ENCODE assay signal across 18 mouse cellular contexts in the genomic region with DNA sequence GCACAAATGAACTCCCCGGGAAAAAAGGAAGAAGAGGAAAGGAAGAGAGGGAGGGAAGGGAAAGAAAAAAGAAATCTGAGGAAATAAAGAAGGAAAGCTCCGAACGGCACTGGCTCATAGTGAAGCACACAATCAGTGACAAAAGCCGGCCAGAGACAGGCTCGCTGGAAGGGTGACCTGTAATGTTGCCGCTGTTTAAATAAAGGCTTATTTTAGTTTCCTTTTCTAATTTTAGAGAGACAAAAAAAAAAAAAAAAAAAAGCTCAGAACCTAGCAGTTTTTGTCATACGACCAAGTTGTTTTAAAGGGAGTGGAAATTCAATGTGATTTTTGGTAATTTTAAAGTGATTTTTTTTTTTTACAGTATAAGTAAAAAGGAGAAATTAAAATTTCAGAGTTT.
A peak's percentile ranks its signal among the peaks of the same experiment; 100 is the strongest.
DNase-seq lines count a peak whose midpoint lies in the region; ATAC-seq and TF ChIP-seq lines count a peak whose summit lies in the region.
"Had no signal": no experiment of that assay in that cellular context is flagged by ENCODE, and none has a peak within 500 bp of the region (broad histone marks: within the 10 kb centered on the region; RNA-seq: fewer than 3 reads in every experiment).

No protein-coding gene starts in this region.

- H3K4me2 ChIP-seq in heart, embryonic 11.5 days, result no peak overlapping the region
- H3K4me2 ChIP-seq in intestine, embryonic 16.5 days (ENCODE audit: low read depth, low read length), result peak overlapping the region; percentile 20; the same call in 1 of the 2 replicates
- no peak overlapping the region for H3K4me2 ChIP-seq in intestine, postnatal 0 days (replicated peaks; ENCODE audit: low read depth)
- no peak overlapping the region for H3K4me2 ChIP-seq in midbrain, postnatal 0 days (ENCODE audit: low read depth, low read length, poor library complexity, severe bottlenecking)
- H3K4me2 ChIP-seq: hindbrain, embryonic 12.5 days had no signal

- H3K27me3 ChIP-seq in heart, adult 2 months (ENCODE audit: control insufficient read depth, insufficient read depth, low read length), result no peaks in the 10 kb centered on the region
- H3K27me3 ChIP-seq in heart, embryonic 11.5 days (ENCODE audit: control insufficient read depth, insufficient read depth, low read length), result no peaks in the 10 kb centered on the region
- H3K27me3 ChIP-seq in intestine, embryonic 16.5 days (replicated peaks; ENCODE audit: control insufficient read depth, insufficient read depth, low read length), result no peaks in the 10 kb centered on the region
- no peaks in the 10 kb centered on the region for H3K27me3 ChIP-seq in intestine, postnatal 0 days (replicated peaks; ENCODE audit: control insufficient read depth, insufficient read depth, low read length)
- no peaks in the 10 kb centered on the region for H3K27me3 ChIP-seq in cerebellum, adult 2 months (ENCODE audit: control insufficient read depth, insufficient read depth, low read length)
- H3K27me3 ChIP-seq in midbrain, postnatal 0 days (ENCODE audit: insufficient read depth, low read length), result no peaks in the 10 kb centered on the region
- H3K27me3 ChIP-seq: hindbrain, embryonic 12.5 days; stomach, embryonic 15.5 days had no signal

- H3K4me1 ChIP-seq in heart, adult 2 months (ENCODE audit: control insufficient read depth, insufficient read depth, low read length), result peaks cover 3% of the 10 kb centered on the region
- H3K4me1 ChIP-seq in heart, embryonic 11.5 days (ENCODE audit: control insufficient read depth, insufficient read depth, low read length), result no peaks in the 10 kb centered on the region
- peaks cover 4% of the 10 kb centered on the region for H3K4me1 ChIP-seq in intestine, embryonic 16.5 days (ENCODE audit: control insufficient read depth, insufficient read depth, low read length)
- H3K4me1 ChIP-seq in intestine, postnatal 0 days (replicated peaks; ENCODE audit: control insufficient read depth, insufficient read depth, low read length), result no peaks in the 10 kb centered on the region
- no peaks in the 10 kb centered on the region for H3K4me1 ChIP-seq in brown adipose tissue, adult 24 weeks (ENCODE audit: control insufficient read depth, insufficient read depth, insufficient read length, low read length)
- H3K4me1 ChIP-seq in cerebellum, adult 2 months (ENCODE audit: control insufficient read depth, insufficient read depth, low read length), result peaks cover 4% of the 10 kb centered on the region; the same call in 1 of the 2 replicates
- H3K4me1 ChIP-seq in midbrain, postnatal 0 days (ENCODE audit: insufficient read depth, low read length), result no peaks in the 10 kb centered on the region
- H3K4me1 ChIP-seq: hindbrain, embryonic 12.5 days; stomach, embryonic 15.5 days had no signal

- peak overlapping the region; percentile 62; the same call in 1 of the 2 replicates for H3K9ac ChIP-seq in heart, adult 2 months (ENCODE audit: low read depth, low read length)
- H3K9ac ChIP-seq in heart, embryonic 11.5 days (ENCODE audit: low read depth, low read length), result no peak overlapping the region
- H3K9ac ChIP-seq in intestine, embryonic 16.5 days (ENCODE audit: low read depth, low read length), result no peak overlapping the region
- H3K9ac ChIP-seq in intestine, postnatal 0 days (ENCODE audit: low read depth, low read length), result no peak overlapping the region
- no peak overlapping the region for H3K9ac ChIP-seq in midbrain, postnatal 0 days (replicated peaks; ENCODE audit: low read length, poor library complexity, severe bottlenecking)
- H3K9ac ChIP-seq: hindbrain, embryonic 12.5 days; liver, embryonic 14.5 days; stomach, embryonic 15.5 days had no signal

- H3K79me2 ChIP-seq in heart, adult 2 months (replicated peaks; ENCODE audit: control insufficient read depth, insufficient read depth, low read length), result no peaks in the 10 kb centered on the region

- H3K9me3 ChIP-seq in heart, embryonic 11.5 days (replicated peaks; ENCODE audit: control insufficient read depth, low read length), result no peaks in the 10 kb centered on the region
- H3K9me3 ChIP-seq in intestine, embryonic 16.5 days (ENCODE audit: control insufficient read depth, low read length), result no peaks in the 10 kb centered on the region
- H3K9me3 ChIP-seq in intestine, postnatal 0 days (ENCODE audit: control insufficient read depth), result no peaks in the 10 kb centered on the region
- H3K9me3 ChIP-seq in midbrain, postnatal 0 days (ENCODE audit: low read length), result no peaks in the 10 kb centered on the region
- H3K9me3 ChIP-seq: hindbrain, embryonic 12.5 days; stomach, embryonic 15.5 days had no signal

- intact Hi-C loops in heart, adult 2 months (cut with DNase I), result loop anchor here (5.0 kb wide), 1 partner anchor 51 kb away; no protein-coding TSS in a partner anchor

- H3K36me3 ChIP-seq in heart, adult 2 months (ENCODE audit: control insufficient read depth, insufficient read depth, low read length), result peaks cover 3% of the 10 kb centered on the region; the same call in 1 of the 2 replicates
- no peaks in the 10 kb centered on the region for H3K36me3 ChIP-seq in heart, embryonic 11.5 days (ENCODE audit: control insufficient read depth, insufficient read depth, low read length)
- no peaks in the 10 kb centered on the region for H3K36me3 ChIP-seq in intestine, embryonic 16.5 days (ENCODE audit: control insufficient read depth, insufficient read depth, low read length)
- H3K36me3 ChIP-seq in intestine, postnatal 0 days (ENCODE audit: control insufficient read depth, insufficient read depth), result no peaks in the 10 kb centered on the region
- H3K36me3 ChIP-seq in midbrain, postnatal 0 days (ENCODE audit: insufficient read depth, low read length), result peaks cover 16% of the 10 kb centered on the region; the same call in 1 of the 2 replicates
- H3K36me3 ChIP-seq: stomach, embryonic 15.5 days had no signal

- 0 out of 2 replicates have a peak, but pooled peaks have one; percentile 26 for TF ChIP-seq POLR2A in heart, adult 2 months (IDR thresholded peaks at IDR 0.05; ENCODE audit: insufficient read depth, low read depth, low read length)
- TF ChIP-seq POLR2A in cerebellum, adult 2 months (IDR thresholded peaks at IDR 0.05; ENCODE audit: borderline replicate concordance, insufficient read depth, low read length), result no peak

- no peak for TF ChIP-seq CTCF in heart, adult 2 months (IDR thresholded peaks at IDR 0.05)
- no peak for TF ChIP-seq CTCF in intestine, postnatal 0 days (IDR thresholded peaks at IDR 0.05; ENCODE audit: low read depth)
- no peak for TF ChIP-seq CTCF in cerebellum, adult 2 months (IDR thresholded peaks at IDR 0.05; ENCODE audit: borderline replicate concordance, insufficient read depth, low read depth, low read length)
- TF ChIP-seq CTCF in midbrain, postnatal 0 days (IDR thresholded peaks at IDR 0.05), result no peak

- peak overlapping the region; percentile 47 for H3K27ac ChIP-seq in heart, adult 2 months
- H3K27ac ChIP-seq in heart, embryonic 11.5 days (ENCODE audit: low read depth, low read length), result no peak overlapping the region
- no peak overlapping the region for H3K27ac ChIP-seq in intestine, embryonic 16.5 days (ENCODE audit: low read length)
- no peak overlapping the region for H3K27ac ChIP-seq in intestine, postnatal 0 days (ENCODE audit: low read depth, low read length)
- H3K27ac ChIP-seq in brown adipose tissue, adult 24 weeks (replicated peaks; ENCODE audit: low read depth, low read length), result no peak overlapping the region
- H3K27ac ChIP-seq in cerebellum, adult 2 months (ENCODE audit: insufficient read depth, low read length), result no peak overlapping the region; the same call in 1 of the 2 replicates
- H3K27ac ChIP-seq in midbrain, postnatal 0 days (ENCODE audit: low read depth, low read length), result no peak overlapping the region
- H3K27ac ChIP-seq: hindbrain, embryonic 12.5 days; liver, embryonic 14.5 days had no signal

- no peak for TF ChIP-seq EP300 in heart, adult 2 months (IDR thresholded peaks at IDR 0.05; ENCODE audit: insufficient read depth, low read depth, low read length)

- DNase-seq in heart, adult 2 months, result no peak
- peak; percentile 49 for DNase-seq in A20 (ENCODE audit: low read depth, low spot score)
- no peak for DNase-seq in cerebellum, adult 2 months
- no peak for DNase-seq in midbrain, postnatal 0 days (ENCODE audit: low spot score)
- DNase-seq: B cell, adult 2 months; cerebellum, adult 9-11 months; right cerebral cortex, postnatal 25 days had no signal

- H3K4me3 ChIP-seq in heart, adult 2 months, result peak overlapping the region; percentile 30; the same call in 1 of the 2 replicates
- H3K4me3 ChIP-seq in heart, embryonic 11.5 days (ENCODE audit: low read depth, low read length), result no peak overlapping the region
- no peak overlapping the region for H3K4me3 ChIP-seq in intestine, embryonic 16.5 days (ENCODE audit: low read length)
- no peak overlapping the region for H3K4me3 ChIP-seq in intestine, postnatal 0 days (ENCODE audit: low read depth, low read length)
- peak overlapping the region; percentile 23; the same call in 1 of the 2 replicates for H3K4me3 ChIP-seq in brown adipose tissue, adult 24 weeks (ENCODE audit: insufficient read depth, low read depth, low read length)
- H3K4me3 ChIP-seq in cerebellum, adult 2 months (replicated peaks; ENCODE audit: insufficient read depth, low read depth, low read length), result no peak overlapping the region
- H3K4me3 ChIP-seq in midbrain, postnatal 0 days (ENCODE audit: low read depth, low read length), result no peak overlapping the region
- H3K4me3 ChIP-seq: erythroblast, embryonic 14.5 days; hindbrain, embryonic 12.5 days; stomach, embryonic 15.5 days had no signal

- ATAC-seq in heart, embryonic 11.5 days (replicated peaks; ENCODE audit: insufficient number of reproducible peaks, low FRiP score, low TSS enrichment), result no peak
- no peak for ATAC-seq in intestine, embryonic 16.5 days
- ATAC-seq in intestine, postnatal 0 days, result no peak
- no peak for ATAC-seq in midbrain, postnatal 0 days (ENCODE audit: low FRiP score)
- ATAC-seq: forebrain, embryonic 14.5 days; inflammation-experienced regulatory T-cells, adult 6 months; midbrain, embryonic 16.5 days had no signal

- WGBS in heart, adult 2 months, result 9% methylated on average over 7 of the region's 7 CpGs
- 68% methylated on average over 7 of the region's 7 CpGs for WGBS in heart, embryonic 11.5 days (ENCODE audit: insufficient replicate concordance)
- 59% methylated on average over 7 of the region's 7 CpGs for WGBS in intestine, embryonic 16.5 days
- 55% methylated on average over 7 of the region's 7 CpGs for WGBS in intestine, postnatal 0 days
- 47% methylated on average over 7 of the region's 7 CpGs for WGBS in cerebellum, adult 2 months
- 77% methylated on average over 7 of the region's 7 CpGs for WGBS in midbrain, postnatal 0 days

Comparison
In these comparisons a context has a peak if more than half of its experiments do, and no peak if none do; other contexts are left out.
1. H3K4me3 ChIP-seq: peak in heart, adult 2 months (single experiment) and brown adipose tissue, adult 24 weeks (single experiment); none in heart, embryonic 11.5 days (single experiment), intestine, embryonic 16.5 days (single experiment), intestine, postnatal 0 days (single experiment), cerebellum, adult 2 months (single experiment) and midbrain, postnatal 0 days (single experiment).